Mouse (Mus musculus) gastrocnemius, postnatal 36 days (tissue): ENCODE results near the gene Shoc2. TPM values are rescaled to one million over a fixed set of nuclear protein-coding genes. Genes with fewer than 3 reads are reported as not detected.
A peak's percentile ranks its signal among the peaks of the same experiment; 100 is the strongest.
"Not testable (repeated sequence)": the region's sequence is repeated elsewhere in the genome, so short reads cannot be mapped to it uniquely, and the experiment has no call there.

Experiments used
- DNase-seq, 2 experiments: peaks; one replicate each; pipeline ENCODE4 v3.0.0; 2022
- intact Hi-C: fragments of 180-260 bp; cut with DNase I; formaldehyde crosslinking; loops from one replicate; pipeline ENCODE4 v1.15.1; 2025
- long read RNA-seq, 2 experiments: library from polyadenylated mRNA; stranded (forward); transcript quantifications; one replicate each; pipeline ENCODE4 v2.0.0; 2021
- total RNA-seq, 2 experiments: library from RNA; stranded (reverse); gene quantifications; 2 replicates each; pipeline ENCODE4 v1.2.3; 2021

Gene Shoc2
- total RNA-seq: 10 to 100 TPM; 20.6 to 22.9 TPM
- long read RNA-seq, experiment 1, partial matches to known transcripts: 0 of 6 reads
- long read RNA-seq, experiment 1, other reads (novel, unspliced or antisense): 5 of 6 reads
- long read RNA-seq, experiment 2, partial matches to known transcripts: 5 of 15 reads
- long read RNA-seq, experiment 2, other reads (novel, unspliced or antisense): 7 of 15 reads

GRCm38 (mm10) chr19:53943802-53944785 is at the start of gene Shoc2, which contains the start of gene Bbip1:
Shoc2 (plus strand) TSS chr19:53944306.
Bbip1 (minus strand) TSS chr19:53944627.
- peak; percentile 96 to 99 for DNase-seq
- intact Hi-C loops: no loop called here

- peak; percentile 21 to 51 for DNase-seq
- intact Hi-C loops: no loop called here
Observed at GRCm38 (mm10) chr19:53894538-53895121, 49.5 kb upstream of the Shoc2 start.

- DNase-seq: no peak
- intact Hi-C loops: no loop called here
Observed at GRCm38 (mm10) chr19:53898046-53898445, 46.1 kb upstream of the Shoc2 start.

GRCm38 (mm10) chr19:53898498-53898897 is 45.6 kb upstream of the Shoc2 start:
- intact Hi-C loops: no loop called here
- no peak for DNase-seq

GRCm38 (mm10) chr19:53898970-53899900 is 44.9 kb upstream of the Shoc2 start:
- intact Hi-C loops: no loop called here
- no peak for DNase-seq

GRCm38 (mm10) chr19:53899941-53900610 is 44.0 kb upstream of the Shoc2 start:
- DNase-seq: no peak
- intact Hi-C loops: loop anchor here (5.0 to 10.0 kb wide), 3 partner anchors 48 to 255 kb away; no protein-coding TSS in a partner anchor

- DNase-seq: no peak
- intact Hi-C loops: loop anchor here (5.0 to 10.0 kb wide), 3 partner anchors 50 to 257 kb away; no protein-coding TSS in a partner anchor
Observed at GRCm38 (mm10) chr19:53901931-53902738, 42.0 kb upstream of the Shoc2 start.

- intact Hi-C loops: loop anchor here (5.0 to 10.0 kb wide), 3 partner anchors 51 to 258 kb away; no protein-coding TSS in a partner anchor
- peak; percentile 88 to 95 for DNase-seq
Observed at GRCm38 (mm10) chr19:53902739-53903487, 41.2 kb upstream of the Shoc2 start.

GRCm38 (mm10) chr19:53903507-53904321 is 40.4 kb upstream of the Shoc2 start:
- intact Hi-C loops: loop anchor here (5.0 to 10.0 kb wide), 3 partner anchors 51 to 259 kb away; no protein-coding TSS in a partner anchor

GRCm38 (mm10) chr19:53904833-53905480 is 39.1 kb upstream of the Shoc2 start:
- DNase-seq: no peak
- intact Hi-C loops: loop anchor here (5.0 to 10.0 kb wide), 3 partner anchors 53 to 260 kb away; no protein-coding TSS in a partner anchor

More at GRCm38 (mm10) chr19:53903507-53904321, 40.4 kb upstream of the Shoc2 start:
- DNase-seq: peak; percentile 26 to 38

- DNase-seq: no peak
- intact Hi-C loops: loop anchor here (10.0 kb wide), 1 partner anchor 261 kb away; no protein-coding TSS in a partner anchor
Observed at GRCm38 (mm10) chr19:53906033-53906702, 37.9 kb upstream of the Shoc2 start.

- intact Hi-C loops: loop anchor here (10.0 kb wide), 1 partner anchor 262 kb away; no protein-coding TSS in a partner anchor
- not testable (repeated sequence) for DNase-seq
Observed at GRCm38 (mm10) chr19:53906703-53907070, 37.4 kb upstream of the Shoc2 start.

GRCm38 (mm10) chr19:53914950-53915349 is 29.2 kb upstream of the Shoc2 start:
- intact Hi-C loops: no loop called here
- no peak for DNase-seq

- DNase-seq: no peak
- intact Hi-C loops: no loop called here
Observed at GRCm38 (mm10) chr19:53919541-53919940, 24.6 kb upstream of the Shoc2 start.

- intact Hi-C loops: loop anchor here (5.0 to 10.0 kb wide), 2 partner anchors 150 to 287 kb away; no protein-coding TSS in a partner anchor
- DNase-seq: not testable (repeated sequence)
Observed at GRCm38 (mm10) chr19:53921996-53922395, 22.1 kb upstream of the Shoc2 start.
